Mouse (Mus musculus): Measurements from ENCODE around the gene Nfkbia. TPM values are rescaled to one million over a fixed set of nuclear protein-coding genes. Genes with fewer than 3 reads are reported as not detected.

Gene Nfkbia
- polyA plus RNA-seq, 1 experiment from 2014 or later: 73.1 TPM

DNA sequence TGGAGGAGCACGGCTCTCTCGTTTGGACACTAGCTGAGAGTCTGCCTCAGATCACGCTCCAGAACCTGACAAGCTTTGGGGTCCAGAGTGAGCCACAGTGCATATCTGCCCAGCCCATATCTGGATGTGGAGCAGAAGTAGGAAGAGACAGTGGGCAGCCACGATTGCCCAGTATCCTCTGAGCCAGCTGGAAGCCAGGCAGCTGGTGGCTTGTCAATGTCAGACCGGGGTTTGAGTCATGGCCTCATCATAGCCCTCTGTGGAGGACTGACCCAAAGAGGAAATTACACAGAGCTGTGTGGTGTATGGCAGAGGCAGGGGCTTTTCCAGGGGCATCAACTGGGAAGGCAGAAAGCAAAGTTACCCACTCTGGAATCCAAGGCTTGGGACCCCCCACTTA lies 25.6 kb downstream of the Nfkbia start:
- Histone ChIP-seq H3K9ac (ENCODE audit: low read depth, low read length) (no peak overlapping the region), H3K4me3 (replicated peaks; ENCODE audit: low read depth, low read length) (no peak overlapping the region), H3K4me2 (ENCODE audit: low read length) (no peak overlapping the region), H3K36me3 (ENCODE audit: insufficient read depth, low read length) (no peaks in the 10 kb centered on the region), H3K27me3 (ENCODE audit: insufficient read depth, low read length) (no peaks in the 10 kb centered on the region), H3K27ac (no peak overlapping the region), H3K4me1 (replicated peaks; ENCODE audit: insufficient read depth, low read length) (peaks cover 36% of the 10 kb centered on the region), H3K9me3 (replicated peaks; ENCODE audit: low read length) (no peaks in the 10 kb centered on the region)
- no peak for DNase-seq (ENCODE audit: low spot score)
- no peak for ATAC-seq (replicated peaks; ENCODE audit: low FRiP score, low read depth)
- 56% methylated on average over 5 of the region's 5 CpGs for WGBS
- TF ChIP-seq CTCF (IDR thresholded peaks at IDR 0.05; ENCODE audit: low read depth): no peak

DNA sequence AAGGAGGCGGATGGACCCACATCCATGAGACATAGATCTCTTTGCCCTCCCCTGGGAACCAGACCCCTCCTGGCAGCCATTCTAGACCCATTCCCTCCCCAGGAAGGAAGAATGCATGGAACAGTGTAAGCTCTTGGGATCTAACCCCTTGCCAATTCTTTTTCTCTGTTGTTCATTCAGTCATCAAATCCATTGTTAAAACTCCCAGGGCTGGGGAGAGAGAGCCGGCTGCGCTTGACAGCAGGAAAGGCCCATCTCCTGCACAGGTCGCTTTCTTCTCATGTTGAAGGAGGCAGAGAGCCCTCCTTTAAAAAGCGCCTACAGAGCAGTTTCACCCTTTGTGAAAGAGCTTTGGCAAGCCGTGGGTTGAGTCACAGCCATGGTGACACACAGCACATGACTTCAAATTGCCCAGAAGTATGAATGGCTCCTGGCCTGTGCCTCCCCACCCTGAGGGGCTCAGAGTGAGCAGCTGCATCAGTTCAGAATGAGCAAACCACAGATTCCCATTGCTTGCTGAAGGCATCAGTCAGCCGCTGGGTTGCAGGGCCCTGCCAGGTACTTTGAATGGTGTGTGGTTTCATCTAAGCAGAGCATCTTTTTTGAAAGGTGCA lies 26.3 kb downstream of the Nfkbia start:
- no peak overlapping the region for H3K4me2 ChIP-seq (ENCODE audit: low read length)
- ATAC-seq (replicated peaks; ENCODE audit: low FRiP score, low read depth) (no peak), DNase-seq (ENCODE audit: low spot score) (peak; percentile 36)
- H3K9ac ChIP-seq (ENCODE audit: low read depth, low read length): no peak overlapping the region
- H3K4me1 ChIP-seq (replicated peaks; ENCODE audit: insufficient read depth, low read length): peaks cover 38% of the 10 kb centered on the region
- no peaks in the 10 kb centered on the region for H3K27me3 ChIP-seq (ENCODE audit: insufficient read depth, low read length)
- 62% methylated on average over 7 of the region's 7 CpGs for WGBS
- H3K9me3 ChIP-seq (replicated peaks; ENCODE audit: low read length): no peaks in the 10 kb centered on the region
- no peak for TF ChIP-seq CTCF (IDR thresholded peaks at IDR 0.05; ENCODE audit: low read depth)
- H3K4me3 ChIP-seq (replicated peaks; ENCODE audit: low read depth, low read length): no peak overlapping the region
- no peak overlapping the region for H3K27ac ChIP-seq
- H3K36me3 ChIP-seq (ENCODE audit: insufficient read depth, low read length): no peaks in the 10 kb centered on the region

DNA sequence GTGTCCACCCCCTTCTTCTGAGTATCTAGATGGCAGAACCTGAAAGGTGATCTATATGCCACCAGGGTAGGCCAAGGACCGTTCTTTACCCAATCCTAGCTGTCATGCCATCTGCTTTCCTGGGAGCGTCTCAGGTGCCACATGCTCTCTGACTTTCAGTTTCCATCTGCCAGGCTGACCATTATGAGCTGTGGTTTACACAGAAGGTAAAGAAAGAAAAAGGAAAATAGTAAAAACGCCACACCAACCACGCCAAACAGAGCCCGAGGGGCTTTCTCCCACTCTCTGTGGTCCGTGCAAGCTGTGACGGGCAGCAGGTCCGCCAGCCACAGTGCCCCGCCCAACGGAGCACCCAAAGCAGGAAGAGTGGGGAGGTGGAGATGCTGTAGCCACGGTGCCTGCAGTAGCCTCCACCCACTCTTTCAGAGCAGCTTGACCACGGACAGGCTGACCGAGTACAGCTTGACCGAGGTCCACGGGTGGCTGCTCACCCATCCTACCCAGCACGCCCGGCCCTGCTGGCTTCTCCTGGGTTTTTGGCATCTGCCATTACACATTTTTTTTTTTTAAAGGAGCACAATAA lies 27.0 kb downstream of the Nfkbia start:
- no peak for ATAC-seq (replicated peaks; ENCODE audit: low FRiP score, low read depth)
- Histone ChIP-seq H3K36me3 (ENCODE audit: insufficient read depth, low read length) (no peaks in the 10 kb centered on the region), H3K4me2 (ENCODE audit: low read length) (peak overlapping the region; percentile 45), H3K27me3 (ENCODE audit: insufficient read depth, low read length) (no peaks in the 10 kb centered on the region), H3K9ac (ENCODE audit: low read depth, low read length) (no peak overlapping the region), H3K9me3 (replicated peaks; ENCODE audit: low read length) (no peaks in the 10 kb centered on the region), H3K4me3 (replicated peaks; ENCODE audit: low read depth, low read length) (no peak overlapping the region), H3K27ac (0 out of 2 replicates have a peak overlapping the region, but pooled peaks have one; percentile 76), H3K4me1 (replicated peaks; ENCODE audit: insufficient read depth, low read length) (peaks cover 41% of the 10 kb centered on the region)
- no peak for TF ChIP-seq CTCF (IDR thresholded peaks at IDR 0.05; ENCODE audit: low read depth)
- no peak for DNase-seq (ENCODE audit: low spot score)
- WGBS: 40% methylated on average over 17 of the region's 17 CpGs

DNA sequence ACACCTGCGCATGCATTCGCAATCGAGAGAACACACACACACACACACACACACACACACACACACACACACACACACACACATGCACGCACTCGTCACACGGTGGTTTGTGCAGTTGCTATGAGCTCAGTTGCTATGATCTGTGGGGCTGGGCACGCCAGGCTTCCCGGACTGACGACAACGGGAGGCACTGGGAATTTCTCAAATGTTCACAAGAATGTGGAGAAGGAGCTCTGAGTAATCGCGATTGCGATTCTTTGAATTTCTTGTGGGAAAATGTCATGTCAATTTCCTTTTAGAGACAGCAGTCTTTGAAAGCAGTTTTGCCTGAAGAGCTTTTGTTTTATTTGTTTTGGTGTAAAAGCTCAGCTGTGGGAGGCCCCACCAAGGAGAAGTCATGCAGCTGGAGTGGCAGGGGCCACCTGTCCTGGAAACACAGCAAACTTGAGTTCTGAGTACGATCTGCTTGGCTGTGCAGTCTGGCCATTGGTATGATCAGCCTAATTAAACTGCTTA lies 27.5 kb downstream of the Nfkbia start:
- H3K9me3 ChIP-seq (replicated peaks; ENCODE audit: low read length): no peaks in the 10 kb centered on the region
- H3K4me1 ChIP-seq (replicated peaks; ENCODE audit: insufficient read depth, low read length): peaks cover 41% of the 10 kb centered on the region
- no peak for TF ChIP-seq CTCF (IDR thresholded peaks at IDR 0.05; ENCODE audit: low read depth)
- H3K9ac ChIP-seq (ENCODE audit: low read depth, low read length): no peak overlapping the region
- DNase-seq (ENCODE audit: low spot score) (peak; percentile 66), ATAC-seq (replicated peaks; ENCODE audit: low FRiP score, low read depth) (no peak)
- H3K4me3 ChIP-seq (replicated peaks; ENCODE audit: low read depth, low read length): no peak overlapping the region
- H3K27ac ChIP-seq: peak overlapping the region; percentile 76; the same call in 1 of the 2 replicates
- 23% methylated on average over 14 of the region's 14 CpGs for WGBS
- no peaks in the 10 kb centered on the region for H3K27me3 ChIP-seq (ENCODE audit: insufficient read depth, low read length)
- H3K36me3 ChIP-seq (ENCODE audit: insufficient read depth, low read length): no peaks in the 10 kb centered on the region
- peak overlapping the region; percentile 45 for H3K4me2 ChIP-seq (ENCODE audit: low read length)

DNA sequence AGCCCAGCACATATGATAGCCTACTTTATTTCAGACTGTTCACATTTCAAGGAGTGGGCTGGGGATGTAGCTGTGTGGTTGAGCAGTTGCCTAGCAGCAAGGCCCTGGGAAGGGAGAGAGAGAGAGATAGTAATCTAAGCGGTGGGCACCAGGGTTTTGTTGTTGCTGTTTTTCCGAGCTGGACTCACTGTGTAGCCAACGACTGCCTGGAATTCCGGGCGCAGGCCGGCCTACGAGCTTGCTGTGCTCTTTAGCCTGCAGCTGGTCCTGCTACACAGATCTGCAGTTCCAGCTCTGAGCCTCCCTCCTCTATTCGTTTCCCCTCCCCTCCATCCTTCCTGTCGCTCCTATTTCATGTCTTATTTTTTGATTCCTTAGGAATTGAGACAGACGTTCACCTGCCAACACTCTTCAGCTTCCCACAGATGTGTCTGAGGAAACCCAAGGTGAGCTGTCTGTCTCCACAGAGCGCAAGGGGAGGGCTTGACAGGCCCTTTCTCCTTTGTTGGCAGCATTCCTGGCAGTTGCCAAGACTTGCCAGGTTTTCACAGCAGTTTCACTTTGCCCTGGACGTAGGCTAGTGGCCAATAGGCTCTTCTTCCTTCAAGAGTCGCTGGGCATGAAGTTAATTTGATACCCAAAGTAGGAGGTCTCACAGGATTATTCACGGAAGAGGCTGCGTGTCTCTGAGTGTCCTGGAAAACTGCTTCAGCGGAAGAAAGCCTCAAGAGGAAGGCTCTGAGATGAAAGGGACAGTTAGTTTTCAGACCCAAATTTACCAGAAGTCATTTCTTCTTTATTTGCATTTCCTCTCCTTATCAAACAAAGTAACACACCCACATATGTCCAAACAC lies 28.2 kb downstream of the Nfkbia start:
- Histone ChIP-seq H3K27ac (peak overlapping the region; percentile 76), H3K4me1 (replicated peaks; ENCODE audit: insufficient read depth, low read length) (peaks cover 41% of the 10 kb centered on the region), H3K9ac (ENCODE audit: low read depth, low read length) (peak overlapping the region; percentile 15), H3K36me3 (ENCODE audit: insufficient read depth, low read length) (no peaks in the 10 kb centered on the region), H3K4me2 (ENCODE audit: low read length) (peak overlapping the region; percentile 45), H3K27me3 (ENCODE audit: insufficient read depth, low read length) (no peaks in the 10 kb centered on the region), H3K9me3 (replicated peaks; ENCODE audit: low read length) (no peaks in the 10 kb centered on the region), H3K4me3 (replicated peaks; ENCODE audit: low read depth, low read length) (no peak overlapping the region)
- WGBS: 7% methylated on average over 16 of the region's 16 CpGs
- ATAC-seq (replicated peaks; ENCODE audit: low FRiP score, low read depth) (peak; percentile 74), DNase-seq (ENCODE audit: low spot score) (peak; percentile 88)
- no peak for TF ChIP-seq CTCF (IDR thresholded peaks at IDR 0.05; ENCODE audit: low read depth)

DNA sequence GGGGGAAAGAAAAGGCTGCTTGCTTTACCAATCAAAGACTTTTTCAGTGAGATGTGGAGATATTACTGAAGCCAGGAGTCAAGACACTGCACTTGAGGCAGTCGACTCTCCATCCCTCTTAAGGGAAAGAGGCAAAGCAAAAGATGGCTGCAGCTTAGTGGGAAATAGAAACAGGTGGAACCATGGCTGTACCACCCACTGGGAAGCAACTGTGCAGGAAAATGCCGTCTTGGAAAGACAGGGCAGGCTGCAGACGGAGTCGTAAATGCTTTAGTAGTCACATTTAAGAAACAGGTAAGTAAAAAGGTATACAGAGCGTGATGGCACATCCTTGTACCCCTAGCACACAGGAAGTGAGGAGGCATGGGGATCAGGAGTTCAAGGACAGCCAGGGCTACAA lies 29.4 kb downstream of the Nfkbia start:
- Histone ChIP-seq H3K27ac (no peak overlapping the region), H3K4me1 (replicated peaks; ENCODE audit: insufficient read depth, low read length) (peaks cover 45% of the 10 kb centered on the region), H3K36me3 (ENCODE audit: insufficient read depth, low read length) (no peaks in the 10 kb centered on the region), H3K4me3 (replicated peaks; ENCODE audit: low read depth, low read length) (no peak overlapping the region), H3K9ac (ENCODE audit: low read depth, low read length) (no peak overlapping the region), H3K9me3 (replicated peaks; ENCODE audit: low read length) (no peaks in the 10 kb centered on the region), H3K4me2 (ENCODE audit: low read length) (no peak overlapping the region), H3K27me3 (ENCODE audit: insufficient read depth, low read length) (no peaks in the 10 kb centered on the region)
- no peak for TF ChIP-seq CTCF (IDR thresholded peaks at IDR 0.05; ENCODE audit: low read depth)
- no peak for DNase-seq (ENCODE audit: low spot score)
- ATAC-seq (replicated peaks; ENCODE audit: low FRiP score, low read depth): no peak
- WGBS: 90% methylated on average over 5 of the region's 5 CpGs

All from kidney, postnatal 0 days (tissue).